Mouse (Mus musculus): ENCODE measurements around the gene Cyp2j7.
"Not testable (repeated sequence)": the region's sequence is repeated elsewhere in the genome, so short reads cannot be mapped to it uniquely, and the experiment has no call there.

Gene Cyp2j7

GRCm38 (mm10) chr4:96236559-96236958 is at the start of gene Cyp2j7:
Cyp2j7 (minus strand) TSS chr4:96236659.
- DNase-seq = no peak

GRCm38 (mm10) chr4:96276896-96277295 is 40.4 kb upstream of the Cyp2j7 start:
- DNase-seq = not testable (repeated sequence)

GRCm38 (mm10) chr4:96273907-96274306 is 37.4 kb upstream of the Cyp2j7 start:
- DNase-seq = peak; percentile 80 to 82

- DNase-seq = no peak
Measured at GRCm38 (mm10) chr4:96196701-96197100, 39.8 kb downstream of the Cyp2j7 start.

GRCm38 (mm10) chr4:96189321-96189720 is 47.1 kb downstream of the Cyp2j7 start:
- not testable (repeated sequence) for DNase-seq

- DNase-seq = not testable (repeated sequence)
Measured at GRCm38 (mm10) chr4:96188671-96189070, 47.8 kb downstream of the Cyp2j7 start.

GRCm38 (mm10) chr4:96188146-96188545 is 48.3 kb downstream of the Cyp2j7 start:
- not testable (repeated sequence) for DNase-seq

- peak in 1 of 2 experiments; percentile 1 for DNase-seq
Measured at GRCm38 (mm10) chr4:96184716-96185115, 51.7 kb downstream of the Cyp2j7 start.

- DNase-seq = no peak
Measured at GRCm38 (mm10) chr4:96162839-96163238, 73.6 kb downstream of the Cyp2j7 start.

- DNase-seq = no peak
Measured at GRCm38 (mm10) chr4:96161575-96161974, 74.9 kb downstream of the Cyp2j7 start.

Data from kidney, postnatal 4 days (tissue).